Mouse (Mus musculus) heart, postnatal 0 days (tissue): ENCODE data around the gene Cdh13.

Source experiments
- CTCF ChIP-seq: IDR thresholded peaks from 2 replicates; pipeline ENCODE4 v1.5.1; 2016; ENCODE audit warnings: antibody characterized with exemption, control low read depth, low read depth
- EP300 ChIP-seq: IDR thresholded peaks from 2 replicates; pipeline ENCODE4 v1.6.1; 2016; ENCODE audit warnings: antibody characterized with exemption, low read depth

- TF ChIP-seq CTCF (no peak), EP300 (no peak)
Observed at GRCm38 (mm10) chr8:118596816-118597215, 313.3 kb downstream of the Cdh13 start.
